Mouse (Mus musculus) myocyte (in vitro differentiated cells): ENCODE data around the gene Cyp11a1.

Source experiments
- MAX ChIP-seq: IDR thresholded peaks from one replicate; pipeline ENCODE4 v1.6.1; 2011; ENCODE audit warnings: low read depth, mild to moderate bottlenecking, control low read depth
- TCF3 ChIP-seq: IDR thresholded peaks from one replicate; pipeline ENCODE4 v1.6.1; 2011; ENCODE audit warnings: low read depth, control low read depth; ENCODE audit not compliant: insufficient read length

GRCm38 (mm10) chr9:57969736-57970495 lies 36.3 kb upstream of the Cyp11a1 start:
- TF ChIP-seq TCF3 (no peak), MAX (no peak)
